Mouse (Mus musculus): ENCODE measurements around the gene Rbpms2. TPM values are rescaled to one million over a fixed set of nuclear protein-coding genes. Genes with fewer than 3 reads are reported as not detected.
"Not testable (repeated sequence)": the region's sequence is repeated elsewhere in the genome, so short reads cannot be mapped to it uniquely, and the experiment has no call there.

The Rbpms2 gene
- total RNA-seq, 2 experiments from 2014 or later = 45.2 to 45.6 TPM

DNA sequence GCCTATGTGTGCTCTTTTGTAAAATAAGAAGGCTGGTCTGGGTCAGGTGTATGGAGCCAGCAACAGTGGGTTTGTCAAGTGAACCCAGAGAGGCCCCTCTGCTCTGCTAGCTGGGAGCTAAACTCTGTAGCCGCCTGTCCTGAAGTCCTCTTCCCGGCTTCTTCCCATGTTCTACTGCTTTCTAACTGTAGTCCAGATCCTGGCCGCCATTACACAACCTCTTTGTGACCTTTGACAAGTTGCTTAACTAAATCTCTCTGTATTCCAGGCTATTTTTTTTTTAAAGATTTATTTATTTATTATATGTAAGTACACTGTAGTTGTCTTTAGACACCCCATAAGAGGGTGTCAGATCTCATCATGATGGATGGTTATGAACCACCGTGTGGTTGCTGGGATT is 24.3 kb downstream of the Rbpms2 start:
- no peak for DNase-seq (ENCODE audit: low spot score in 2 of 2)

DNA sequence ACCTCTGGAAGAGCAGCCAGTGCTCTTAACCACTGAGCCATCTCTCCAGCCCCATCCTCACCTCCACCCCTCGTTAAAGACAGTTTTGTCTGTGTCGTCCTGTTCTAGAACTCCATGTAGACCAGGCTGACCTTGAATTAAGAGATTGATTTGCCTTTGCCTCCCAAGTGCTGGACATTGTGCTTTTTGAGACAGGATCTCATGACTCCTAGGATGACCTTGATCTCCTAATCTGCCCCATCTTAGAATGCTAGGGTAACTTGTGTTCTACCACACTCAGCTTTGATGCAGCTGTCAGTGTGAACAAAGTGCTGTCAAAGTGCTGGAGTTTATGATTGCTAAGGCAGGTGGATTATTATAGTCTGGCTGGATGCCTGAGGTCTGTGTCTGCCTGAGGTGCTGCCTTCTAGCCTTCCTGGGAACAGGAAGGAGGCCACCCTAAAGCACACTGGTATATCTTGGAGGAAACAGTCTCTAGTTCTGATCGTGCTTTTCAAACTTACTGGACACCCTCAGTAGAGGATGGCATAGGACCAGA is 25.3 kb downstream of the Rbpms2 start:
- no peak for DNase-seq (ENCODE audit: low spot score in 2 of 2)

DNA sequence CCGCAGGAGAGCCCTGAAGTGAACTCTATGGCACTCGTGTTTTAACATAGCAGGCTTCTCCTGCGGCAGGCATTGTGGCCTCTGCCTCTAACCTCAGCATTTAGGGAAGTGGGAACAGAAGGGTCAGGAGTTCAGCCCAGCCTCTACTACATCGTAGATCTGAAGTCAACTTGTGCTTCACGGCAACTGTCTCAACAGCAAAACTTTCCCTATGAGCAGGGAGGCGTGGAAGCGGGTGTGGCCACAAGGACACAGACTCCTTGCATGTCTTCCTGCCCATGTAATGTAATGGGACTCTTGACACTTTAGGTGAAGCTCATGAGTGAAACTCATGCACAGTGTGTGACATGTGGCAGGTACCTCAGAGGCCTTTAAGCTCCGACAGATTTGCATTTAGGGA is 26.1 kb downstream of the Rbpms2 start:
- DNase-seq (ENCODE audit: low spot score in 2 of 2) = no peak

DNA sequence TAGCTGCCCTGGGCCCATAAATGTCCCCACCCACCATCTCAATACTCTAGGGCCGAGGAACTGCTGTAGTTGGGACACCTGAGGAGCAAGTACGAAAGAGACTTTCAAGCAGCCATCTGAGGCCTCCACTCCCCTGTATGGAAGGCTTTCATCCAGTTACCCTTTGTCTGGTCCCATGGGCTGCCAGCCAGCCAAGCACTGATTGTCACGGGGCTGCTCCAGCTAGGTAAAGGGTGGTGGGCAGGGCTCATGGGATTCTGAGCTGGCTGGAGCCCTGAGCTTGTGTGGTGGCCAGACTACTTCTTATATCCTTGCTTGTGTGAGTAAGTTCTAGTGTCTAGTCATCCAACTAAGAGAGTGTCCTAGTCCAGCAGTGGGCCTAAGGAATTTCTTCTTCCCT is 27.8 kb downstream of the Rbpms2 start:
- DNase-seq (ENCODE audit: low spot score in 2 of 2) = no peak

DNA sequence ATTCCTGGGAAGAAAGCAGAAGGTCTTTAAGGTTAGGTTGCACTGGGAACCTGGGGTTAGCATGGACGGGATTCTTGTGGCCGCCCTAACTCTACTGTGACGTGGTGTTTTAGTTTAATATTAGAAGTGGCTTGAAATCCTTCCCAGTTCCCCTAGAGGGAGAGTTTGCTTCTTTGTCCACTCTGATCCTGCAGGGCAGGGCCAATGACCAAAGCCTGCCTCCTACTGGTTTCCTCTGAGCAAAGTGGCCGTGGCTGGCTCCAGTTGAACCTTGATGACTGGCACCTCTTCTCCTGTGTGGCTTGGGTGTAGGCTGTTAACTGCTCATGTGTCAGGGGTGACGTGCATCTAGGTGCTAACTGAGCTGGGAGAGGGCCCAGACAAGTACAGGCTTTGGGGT is 31.6 kb downstream of the Rbpms2 start:
- no peak for DNase-seq (ENCODE audit: low spot score in 2 of 2)

DNA sequence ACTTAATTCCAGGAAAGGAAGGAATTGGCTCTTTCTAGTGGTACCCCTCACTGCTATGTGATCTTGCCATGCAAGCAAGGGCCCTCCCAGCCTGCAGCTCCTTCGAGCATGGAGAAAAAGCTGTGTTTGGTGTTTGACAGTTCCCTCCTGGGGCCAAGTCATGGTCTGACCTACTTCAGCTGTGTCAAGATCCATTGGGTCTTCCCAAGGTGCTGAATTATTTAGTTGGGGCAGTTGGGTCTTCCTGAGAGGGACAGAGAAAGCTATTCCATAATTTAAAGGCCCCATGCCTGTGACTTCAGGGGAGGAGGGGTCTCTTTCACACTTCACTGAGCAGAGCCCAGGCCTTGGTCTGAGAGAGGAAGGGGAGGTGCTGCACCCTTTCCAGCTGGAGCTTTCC is 32.0 kb downstream of the Rbpms2 start:
- no peak for DNase-seq (ENCODE audit: low spot score in 2 of 2)

DNA sequence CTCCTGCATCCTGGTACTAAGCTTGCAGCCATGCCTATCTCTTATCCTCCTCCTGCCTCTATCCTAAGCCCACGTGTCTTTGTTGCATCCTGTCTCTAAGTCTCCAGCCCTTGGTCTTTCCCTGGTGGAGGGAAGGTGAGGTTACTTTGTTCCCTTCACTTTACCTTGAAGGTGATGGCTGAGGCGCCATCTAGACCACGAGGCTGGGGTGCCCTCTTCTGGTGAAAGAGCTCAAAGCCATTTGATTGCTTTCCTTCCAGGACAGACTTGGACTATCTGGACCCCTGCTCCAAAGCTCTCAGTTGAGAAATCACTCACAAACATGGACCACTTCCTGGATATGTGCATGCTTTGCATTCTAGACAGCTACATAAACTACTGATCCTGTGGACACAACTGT is 34.7 kb downstream of the Rbpms2 start:
- DNase-seq (ENCODE audit: low spot score in 2 of 2) = peak; percentile 30 to 32

DNA sequence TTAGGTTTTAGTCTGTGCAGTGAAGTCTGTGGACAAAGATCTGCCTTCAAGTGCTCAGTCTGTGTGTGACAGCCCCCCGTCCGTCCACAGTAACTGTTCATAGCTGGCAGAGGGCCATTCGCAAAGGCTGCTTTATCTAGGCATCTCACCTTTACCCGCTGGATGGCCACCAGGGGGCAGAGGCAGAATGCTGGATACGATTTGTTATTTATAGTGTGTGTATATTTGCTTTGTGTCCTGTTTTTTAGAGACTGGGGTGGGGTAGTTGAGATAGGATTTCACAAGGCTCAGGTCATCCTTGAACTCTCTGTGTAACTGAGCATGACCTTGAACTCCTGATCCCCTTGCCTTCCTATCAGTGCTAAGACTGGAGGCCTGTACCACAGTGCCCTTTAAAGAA is 36.6 kb downstream of the Rbpms2 start:
- DNase-seq (ENCODE audit: low spot score in 2 of 2) = peak in 1 of 2 experiments; percentile 58

DNA sequence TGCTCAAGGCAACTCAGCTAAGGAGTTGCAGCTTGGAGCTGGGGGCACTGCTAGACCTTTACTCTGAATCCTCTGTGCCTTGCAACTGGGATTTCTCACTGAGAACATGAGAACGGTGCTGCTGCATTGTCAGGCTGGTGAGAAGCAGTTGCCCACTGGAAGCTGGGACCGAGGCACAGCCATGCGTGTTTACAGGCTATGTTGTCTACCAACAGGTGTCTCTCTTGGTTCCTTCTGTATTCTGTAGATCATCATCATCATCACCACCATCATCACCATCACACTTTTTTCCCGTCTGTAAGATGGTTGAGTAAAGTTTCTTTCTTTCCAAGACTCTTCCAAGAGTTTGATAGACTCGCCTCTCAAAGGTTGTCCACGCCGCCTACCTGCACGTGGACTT is 38.3 kb downstream of the Rbpms2 start, which contains the start of gene Oaz2:
Gene Oaz2 (plus strand): TSS at position 301 of the 400 bp plus-strand sequence.
- no peak for DNase-seq (ENCODE audit: low spot score in 2 of 2)

DNA sequence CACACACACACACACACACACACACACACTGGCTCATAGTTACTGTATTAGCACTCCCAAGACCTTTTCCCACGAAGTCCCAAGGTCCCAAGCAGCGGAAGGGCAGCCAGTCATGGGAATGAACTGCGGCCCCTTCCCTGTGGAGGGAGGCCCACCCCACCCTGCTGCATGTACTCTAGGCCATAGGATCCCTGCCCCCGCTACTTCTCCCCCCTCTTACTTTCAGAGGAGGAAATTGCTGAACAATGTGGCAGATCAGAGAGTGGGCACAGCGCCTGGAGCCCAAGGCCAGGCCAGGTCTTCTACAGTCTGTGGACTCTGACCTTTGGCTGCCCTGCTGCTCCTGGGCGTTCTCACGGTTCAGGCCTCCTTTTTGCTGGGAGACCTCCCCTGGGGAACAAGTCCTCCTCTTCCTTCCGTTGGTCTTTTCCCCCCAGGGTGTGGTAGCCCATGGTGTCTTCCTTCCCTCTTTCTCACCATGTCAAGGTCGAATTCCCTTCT is 42.0 kb downstream of the Rbpms2 start:
- DNase-seq (ENCODE audit: low spot score in 2 of 2) = peak in 1 of 2 experiments; percentile 46

DNA sequence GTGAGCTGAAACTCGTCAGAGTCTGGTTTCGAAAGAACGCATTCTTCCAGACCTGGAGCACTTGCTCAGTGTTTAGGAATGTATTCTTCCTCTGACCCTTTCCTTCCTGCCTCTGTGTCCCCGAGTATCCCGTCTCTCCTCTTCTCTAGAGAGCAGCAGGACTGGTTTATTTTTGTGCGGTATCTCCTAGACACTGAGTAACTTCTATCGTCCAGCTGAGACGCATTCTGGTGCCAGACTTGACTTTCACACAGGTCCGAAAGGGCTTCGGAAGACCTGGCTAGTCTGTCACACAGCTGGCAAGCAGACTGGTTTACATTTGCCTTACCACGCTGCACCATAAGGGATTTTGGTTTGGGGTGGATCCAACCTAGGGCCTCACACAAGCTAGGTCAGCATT is 43.5 kb downstream of the Rbpms2 start:
- no peak for DNase-seq (ENCODE audit: low spot score in 2 of 2)

DNA sequence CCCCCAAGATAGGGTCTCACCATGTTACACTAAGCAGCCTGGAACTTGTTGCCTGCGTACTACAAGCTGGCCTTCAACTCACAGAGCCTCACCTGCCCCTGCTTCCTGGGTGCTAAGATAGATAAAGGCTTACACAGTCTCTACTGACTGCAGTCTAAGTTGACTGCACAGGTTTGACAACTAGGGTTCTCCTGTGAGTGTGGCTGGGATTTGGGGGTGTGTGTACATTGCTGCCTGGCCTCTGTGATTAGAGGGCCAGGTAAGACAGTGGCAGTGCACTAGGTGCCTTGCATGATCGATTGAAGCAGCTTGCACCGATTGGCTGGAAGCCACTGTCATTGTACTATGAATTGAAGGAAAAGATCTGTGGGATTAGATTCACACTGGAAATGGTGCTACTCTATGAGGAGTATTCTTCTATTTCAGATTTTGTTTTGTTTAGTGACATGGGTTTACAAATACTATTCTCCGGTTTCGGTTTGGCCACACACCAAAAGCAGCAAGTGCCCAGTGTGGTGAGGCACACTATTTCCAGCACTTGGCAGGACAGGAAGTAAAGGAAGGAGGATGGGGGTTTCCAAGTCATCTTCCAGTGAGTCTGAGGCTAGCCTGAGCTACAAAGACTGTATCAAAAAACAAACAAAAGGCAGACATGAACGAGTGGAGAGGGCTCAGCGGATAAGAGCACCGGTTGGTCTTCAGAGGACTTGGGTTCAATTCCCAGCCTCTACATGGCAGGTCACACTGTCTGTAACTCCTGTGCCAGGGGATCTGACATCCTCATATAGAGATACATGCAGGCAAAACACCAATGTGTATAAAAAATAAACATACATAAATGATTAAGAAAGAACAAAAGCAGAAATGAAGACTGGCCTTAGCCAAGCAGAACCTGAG is 46.3 kb downstream of the Rbpms2 start:
- DNase-seq (ENCODE audit: low spot score in 2 of 2) = no peak

DNA sequence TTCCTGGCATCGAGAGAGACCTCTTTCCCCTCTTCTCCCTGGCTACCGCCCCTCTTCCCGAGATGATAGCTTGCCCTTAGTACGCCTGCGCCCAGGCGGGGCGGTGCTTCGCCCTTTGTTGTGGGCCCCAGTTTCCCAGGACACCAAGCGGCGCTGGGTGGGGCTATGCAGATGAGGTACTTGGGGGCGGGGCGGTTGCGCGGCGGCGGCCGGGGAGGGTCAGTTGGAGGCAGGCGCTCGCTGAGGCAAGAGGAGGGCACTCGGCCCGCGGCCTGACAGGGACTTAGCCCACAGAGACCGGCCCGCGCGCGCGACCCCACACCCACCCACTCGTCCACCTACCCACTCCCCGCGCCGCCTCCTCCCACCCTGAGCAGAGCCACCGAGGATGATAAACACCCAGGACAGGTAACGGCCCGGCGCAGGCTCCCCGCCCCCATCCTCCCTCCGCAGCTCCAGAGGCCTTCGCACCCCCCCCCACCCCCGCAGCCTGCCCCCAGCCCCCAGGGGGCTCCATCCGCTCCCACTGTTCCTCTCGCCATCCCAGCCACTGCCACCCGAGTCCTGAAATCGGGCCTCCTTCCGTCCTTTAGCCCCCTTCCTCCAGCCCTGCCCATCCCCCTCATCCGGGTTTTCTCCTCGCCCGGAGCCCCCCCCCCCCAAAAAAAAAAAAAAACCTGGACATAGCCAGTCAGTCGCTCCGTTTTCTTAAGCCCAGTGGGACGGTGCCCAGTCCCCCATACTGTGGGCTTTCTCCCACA is 47.1 kb downstream of the Rbpms2 start:
- peak; percentile 97 to 98 for DNase-seq (ENCODE audit: low spot score in 2 of 2)

DNA sequence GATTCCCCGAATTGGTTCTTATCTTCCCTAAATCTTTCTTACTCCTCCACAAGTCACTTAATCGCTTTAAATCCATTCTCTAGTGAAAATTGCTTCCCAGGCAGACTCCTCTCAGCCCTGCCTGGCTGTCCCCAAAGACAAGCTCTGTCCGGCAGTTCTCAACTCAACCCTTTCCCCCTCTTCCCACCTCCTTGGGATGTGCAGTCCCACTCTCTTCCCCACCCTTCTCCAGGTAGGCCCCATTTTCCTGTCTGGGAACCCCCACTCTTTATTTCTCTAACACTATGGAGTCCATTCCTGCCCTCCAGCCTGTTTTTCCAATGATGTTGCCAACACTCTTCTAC is 47.6 kb downstream of the Rbpms2 start:
- DNase-seq (ENCODE audit: low spot score in 2 of 2) = no peak

DNA sequence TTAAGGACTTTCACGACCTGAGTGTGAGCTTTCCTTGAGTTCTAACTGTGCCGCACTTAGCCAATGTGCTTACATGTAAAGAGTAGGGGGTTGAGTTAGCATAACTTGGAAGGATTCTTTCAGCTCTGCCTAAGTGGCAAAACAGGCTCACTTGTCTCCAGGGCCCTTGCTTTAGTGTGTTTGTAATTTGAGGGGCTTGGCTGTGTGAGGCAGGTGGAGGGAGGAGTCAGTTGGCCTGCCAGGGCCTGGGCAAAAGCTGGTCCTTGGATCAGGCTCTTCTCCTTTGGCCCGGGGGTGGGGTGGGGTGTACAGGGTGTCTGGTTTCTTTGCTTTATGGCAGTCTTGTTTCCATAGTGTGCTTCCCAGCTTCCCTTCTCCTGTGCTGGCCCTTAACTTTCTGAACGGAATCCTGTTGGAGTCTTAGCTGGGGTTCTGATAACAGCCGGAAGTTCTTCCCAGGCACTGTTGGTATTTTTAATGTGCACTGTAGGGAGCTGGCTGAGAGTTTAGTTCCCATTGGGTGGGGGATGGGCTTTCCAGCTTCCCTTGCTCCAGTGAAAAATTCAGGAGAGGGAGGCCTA is 49.8 kb downstream of the Rbpms2 start:
- no peak for DNase-seq (ENCODE audit: low spot score in 2 of 2)

DNA sequence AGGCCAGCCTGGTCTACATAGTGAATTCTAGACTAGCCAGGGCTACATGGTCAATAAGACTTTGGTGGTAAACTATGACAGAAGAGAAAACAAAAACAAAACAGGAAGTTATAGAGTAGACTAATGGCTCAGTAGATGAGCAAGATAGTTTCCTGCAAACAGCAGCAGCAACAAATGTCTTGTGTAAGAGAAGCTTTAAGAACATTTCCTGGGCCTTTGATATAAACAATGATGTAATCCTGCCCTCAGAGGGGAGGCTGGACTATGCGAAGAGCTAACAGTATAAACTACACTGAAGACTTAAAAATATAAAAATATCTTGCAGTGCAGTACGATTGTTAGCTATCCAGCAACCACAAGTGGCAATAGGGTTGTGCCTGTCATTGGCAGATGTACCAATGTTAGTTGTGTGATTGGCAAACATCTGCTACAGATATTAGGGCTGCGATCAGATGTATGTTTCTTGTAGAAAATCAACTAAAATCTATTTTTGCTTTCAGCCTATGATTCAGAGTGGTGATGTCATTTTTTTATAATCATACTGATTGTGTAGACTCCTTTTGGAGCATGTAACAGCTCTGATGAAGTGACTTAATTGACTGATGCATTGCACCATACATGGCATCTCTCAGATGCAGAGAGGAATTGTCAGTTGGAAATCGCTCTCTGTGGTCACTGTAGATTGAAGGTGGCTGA is 51.6 kb downstream of the Rbpms2 start:
- no peak for DNase-seq (ENCODE audit: low spot score in 2 of 2)

DNA sequence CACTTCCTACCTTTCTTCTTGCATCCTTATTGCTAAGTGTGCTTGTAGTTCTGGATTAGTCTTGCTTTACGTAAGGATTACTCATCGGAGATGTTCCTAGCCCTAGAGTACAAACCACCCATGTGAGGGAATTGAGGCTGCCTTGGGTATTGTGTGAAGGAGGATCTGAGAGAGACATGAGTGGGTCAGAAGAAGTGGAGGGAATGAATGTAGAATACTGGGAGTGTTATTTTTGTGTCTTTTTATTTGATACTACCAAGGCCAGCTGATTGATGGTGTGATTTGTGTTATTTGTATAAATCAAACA is 52.1 kb downstream of the Rbpms2 start:
- DNase-seq (ENCODE audit: low spot score in 2 of 2) = no peak

DNA sequence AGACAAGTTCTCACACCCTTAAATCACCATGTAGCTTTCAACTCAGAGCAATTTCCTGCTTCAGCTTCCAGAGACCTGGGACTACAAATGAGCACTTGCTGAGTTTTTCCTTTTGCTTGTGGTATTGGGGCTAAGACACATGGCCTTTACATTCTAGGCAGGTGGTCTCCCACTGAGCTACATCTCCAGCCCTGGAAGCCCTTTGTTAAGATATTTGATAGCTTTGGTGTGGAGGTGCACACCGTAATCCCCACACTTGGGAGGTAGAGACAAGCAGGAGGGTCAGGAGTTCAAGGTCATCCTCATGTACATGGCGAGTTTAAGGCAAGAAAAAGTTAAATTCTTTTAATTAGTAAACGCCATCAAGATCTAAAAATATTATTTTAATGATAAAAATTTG is 52.7 kb downstream of the Rbpms2 start:
- no peak for DNase-seq (ENCODE audit: low spot score in 2 of 2)

DNA sequence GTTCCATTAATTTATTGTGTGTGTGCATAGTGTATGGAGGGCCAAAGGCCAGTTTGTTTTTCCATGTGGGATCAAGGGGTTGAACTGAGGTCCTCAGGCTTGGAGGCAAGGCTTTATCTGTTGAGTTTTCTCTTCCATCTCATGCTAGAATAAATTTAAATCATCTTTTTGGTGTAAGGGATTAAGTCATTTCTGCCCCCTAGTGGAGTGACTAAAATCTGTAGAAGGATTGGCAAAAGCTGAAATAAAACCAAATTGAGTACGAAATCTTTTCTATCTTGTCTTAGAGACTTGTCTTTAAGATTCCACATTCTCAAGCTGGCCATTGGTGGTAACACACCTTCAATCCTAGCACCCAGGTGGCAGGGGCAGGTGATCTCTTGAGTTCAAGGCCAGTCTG is 53.5 kb downstream of the Rbpms2 start:
- DNase-seq (ENCODE audit: low spot score in 2 of 2) = no peak

DNA sequence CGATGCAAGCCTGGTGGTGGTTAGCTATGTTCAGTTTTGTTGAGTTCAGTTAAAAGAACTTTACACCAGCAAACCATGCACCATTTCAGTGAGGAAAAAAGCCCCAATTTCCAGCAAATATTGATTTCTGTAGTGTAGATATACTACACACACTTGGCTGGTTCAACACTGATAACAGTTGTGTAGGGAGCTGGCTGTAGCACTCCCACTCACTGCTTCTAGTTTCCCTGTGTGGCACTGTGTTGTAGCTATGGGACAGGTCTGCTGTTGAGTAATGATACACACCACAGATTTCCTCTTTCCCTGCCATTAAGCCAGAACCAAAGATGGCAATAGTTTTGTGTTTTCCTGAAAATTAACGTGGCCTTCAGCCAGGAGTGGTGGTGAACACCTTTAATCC is 55.3 kb downstream of the Rbpms2 start:
- DNase-seq (ENCODE audit: low spot score in 2 of 2) = no peak

DNA sequence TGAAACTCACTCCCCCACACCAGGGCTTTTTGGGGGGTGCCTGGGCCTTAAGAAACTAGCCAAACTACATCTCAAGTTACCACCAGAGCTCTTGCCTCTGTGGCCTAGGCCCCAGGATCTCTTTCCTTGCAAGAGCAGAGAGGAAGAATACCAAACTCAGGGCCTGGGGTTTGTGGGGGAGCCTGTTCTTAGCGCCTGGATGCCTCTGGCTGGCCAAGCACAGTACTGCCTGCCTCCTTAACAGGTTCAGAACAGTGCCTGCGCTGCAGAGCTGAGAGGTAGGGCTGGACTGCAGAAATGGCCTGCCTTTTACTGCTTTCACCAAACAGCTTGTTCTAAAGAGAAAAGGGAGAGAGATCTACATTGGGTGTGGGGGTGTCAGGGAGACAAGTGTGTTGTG is 60.4 kb downstream of the Rbpms2 start:
- not testable (repeated sequence) for DNase-seq (ENCODE audit: low spot score in 2 of 2)

Data from adrenal gland, postnatal 4 days (tissue).